Mouse (Mus musculus): ENCODE results near the gene Csrnp1.

The Csrnp1 gene

GRCm38 (mm10) chr9:119976704-119977556 lies 7.5 kb downstream of the Csrnp1 start:
- no peak for DNase-seq

DNA sequence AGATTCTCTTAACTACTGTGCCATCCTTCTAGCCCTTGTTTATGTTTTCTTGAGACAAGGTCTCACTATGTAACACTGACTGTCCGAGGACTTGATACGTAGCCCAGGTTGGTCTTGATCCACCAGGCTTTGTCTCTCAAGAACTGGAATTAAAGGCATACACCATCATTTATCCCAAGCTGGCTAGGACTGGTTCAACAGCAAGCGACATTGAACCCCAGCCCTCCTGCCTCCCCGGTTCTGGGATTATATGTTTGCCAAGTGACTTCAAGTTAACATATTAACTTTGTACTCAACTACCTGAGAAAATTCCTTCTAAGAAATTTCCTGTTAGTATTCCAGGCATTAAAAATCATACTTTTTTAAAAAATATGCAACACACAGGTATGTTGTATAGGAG lies 9.2 kb downstream of the Csrnp1 start:
- DNase-seq: no peak

DNA sequence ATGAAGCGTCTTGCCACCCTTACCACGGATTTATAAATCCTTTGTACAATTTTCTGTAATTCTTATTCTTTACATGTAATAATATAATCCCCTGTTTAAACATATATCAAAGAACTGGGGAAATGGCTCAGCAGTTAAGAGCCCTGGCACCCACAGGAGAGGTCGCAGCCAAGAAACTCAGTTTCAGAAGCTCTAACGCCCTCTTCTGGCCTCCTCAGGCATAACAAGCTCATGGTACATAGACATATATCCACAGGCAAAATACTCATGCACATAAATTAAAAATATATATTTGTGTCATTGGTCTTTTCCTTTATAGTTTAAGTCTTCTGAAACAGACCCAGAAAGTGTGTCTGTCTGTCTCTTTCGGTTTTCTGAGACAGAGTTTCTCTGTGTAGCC lies 9.8 kb downstream of the Csrnp1 start:
- no peak for DNase-seq

GRCm38 (mm10) chr9:119973869-119974520 lies 10.5 kb downstream of the Csrnp1 start:
- no peak for DNase-seq

- DNase-seq: no peak
These were observed 11.2 kb downstream of the Csrnp1 start for GRCm38 (mm10) chr9:119973281-119973680.

GRCm38 (mm10) chr9:119972582-119972981 lies 11.9 kb downstream of the Csrnp1 start:
- DNase-seq: no peak

- no peak for DNase-seq
These were observed 12.3 kb downstream of the Csrnp1 start for GRCm38 (mm10) chr9:119972166-119972565.

DNA sequence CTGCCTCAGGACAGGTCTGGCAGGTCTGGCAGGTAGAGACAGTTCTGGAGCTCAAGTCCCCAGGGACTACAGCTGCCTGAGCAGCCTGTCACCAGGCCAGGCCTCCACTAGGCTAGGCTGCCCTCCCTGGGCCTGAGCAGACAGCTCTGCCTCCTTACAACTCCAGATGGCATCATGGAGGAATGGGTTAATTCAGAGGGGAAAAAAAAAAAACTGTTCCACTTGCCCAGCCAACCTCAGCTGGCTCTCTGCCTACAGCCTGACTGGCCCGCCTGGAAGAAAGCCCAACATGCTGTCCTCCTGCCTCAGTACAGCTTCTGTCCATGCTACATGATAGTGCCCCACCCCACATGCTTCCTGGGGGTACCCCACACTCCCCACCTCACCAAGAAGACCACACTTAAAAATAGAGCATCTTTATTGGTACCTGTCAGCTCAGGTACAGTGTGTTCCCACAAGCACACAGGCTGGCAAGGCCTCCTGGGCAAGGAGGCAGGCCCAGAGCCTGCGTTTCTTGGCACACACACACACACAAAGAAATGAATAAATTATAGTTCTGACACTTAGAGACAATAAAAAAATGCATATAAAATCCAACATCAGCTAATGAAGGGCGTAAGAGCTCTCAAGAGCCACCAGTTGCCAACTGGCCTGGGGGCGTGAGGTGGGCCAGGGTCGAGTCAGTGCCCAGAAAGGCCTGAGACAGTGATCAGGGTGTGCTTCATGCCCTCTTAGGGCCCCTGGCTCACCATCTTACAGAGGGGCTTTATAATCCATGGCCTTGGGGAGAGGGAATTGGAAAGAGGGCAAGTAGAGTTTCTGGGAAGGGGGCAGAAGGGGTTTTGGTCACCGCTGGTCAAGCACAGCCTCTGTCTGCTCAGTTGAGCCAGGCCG lies 13.4 kb downstream of the Csrnp1 start:
- peak; percentile 46 for DNase-seq

DNA sequence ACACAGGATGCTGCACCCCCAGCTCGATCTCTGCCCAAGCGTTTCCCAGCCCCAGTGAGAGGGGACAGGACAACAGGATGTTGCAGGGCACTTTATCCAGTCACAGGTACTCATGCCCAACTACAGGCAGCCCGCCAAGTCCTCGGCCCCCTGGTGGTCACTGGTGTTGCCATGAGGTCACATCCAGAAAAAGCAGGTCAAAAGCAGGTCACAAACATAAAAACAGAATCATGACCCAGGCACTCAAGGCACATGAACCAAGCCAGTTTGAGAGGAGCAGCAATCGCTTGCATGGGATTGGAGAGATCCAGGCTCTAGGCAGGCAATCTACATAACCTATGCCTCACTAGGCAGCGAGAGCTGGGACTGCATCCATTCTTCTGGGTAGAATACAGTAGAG lies 14.2 kb downstream of the Csrnp1 start:
- DNase-seq: no peak

DNA sequence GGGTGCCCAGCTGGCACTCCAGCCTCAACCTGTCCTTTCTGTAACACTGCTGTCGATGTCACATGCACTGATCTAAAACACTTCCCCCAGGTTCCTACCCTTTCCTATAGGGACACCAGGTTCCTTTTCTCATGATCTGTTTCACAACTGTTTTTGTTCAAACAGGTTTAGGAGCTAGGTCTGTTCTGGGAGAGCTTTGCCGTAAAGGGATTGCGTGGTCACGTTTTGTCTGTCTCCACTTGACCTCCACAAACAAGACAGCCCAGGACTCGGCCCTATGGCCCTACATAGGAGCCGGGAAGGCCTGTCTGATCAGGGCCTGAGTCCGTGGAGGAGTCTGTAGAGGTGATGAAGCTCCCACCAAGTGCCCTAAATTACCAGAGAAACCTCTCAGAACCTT lies 14.6 kb downstream of the Csrnp1 start:
- no peak for DNase-seq

DNA sequence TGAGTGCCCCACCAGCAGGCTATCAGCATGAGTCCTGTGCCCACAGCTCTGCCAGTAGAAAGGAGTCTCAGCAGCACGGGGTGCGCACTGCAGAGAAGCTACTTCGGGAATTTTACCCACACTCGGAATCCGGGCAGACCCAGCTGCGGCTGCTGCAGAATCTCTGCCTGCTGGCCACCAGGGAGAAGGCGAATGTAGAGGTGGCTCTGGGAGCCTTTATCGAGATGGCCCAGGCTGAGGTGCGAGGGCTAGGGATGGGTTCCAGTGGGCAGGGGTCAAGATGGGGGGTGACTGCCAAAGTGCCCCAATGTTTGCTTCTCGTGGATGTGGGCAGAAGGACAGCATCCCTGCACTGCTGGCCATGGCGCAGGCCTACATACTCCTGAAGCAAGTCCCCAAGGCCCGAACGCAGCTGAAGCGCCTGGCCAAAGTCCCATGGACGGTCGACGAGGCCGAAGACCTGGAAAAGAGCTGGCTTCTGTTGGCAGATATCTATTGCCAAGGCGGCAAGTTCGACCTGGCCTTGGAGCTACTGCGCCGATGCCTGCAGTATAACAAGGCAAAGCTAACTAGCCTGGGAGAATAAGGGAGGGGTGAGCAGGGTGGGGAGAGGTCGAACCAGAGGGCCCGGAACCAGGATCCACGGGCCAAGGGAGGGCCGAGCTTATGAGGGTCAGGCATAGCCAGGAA lies 18.1 kb downstream of the Csrnp1 start:
- DNase-seq: no peak

- no peak for DNase-seq
These were observed 19.3 kb downstream of the Csrnp1 start for GRCm38 (mm10) chr9:119965186-119965585.

GRCm38 (mm10) chr9:119964206-119964605 lies 20.3 kb downstream of the Csrnp1 start:
- DNase-seq: no peak

- DNase-seq: no peak
These were observed 21.3 kb downstream of the Csrnp1 start for GRCm38 (mm10) chr9:119962987-119963667.

- no peak for DNase-seq
These were observed 22.2 kb downstream of the Csrnp1 start for GRCm38 (mm10) chr9:119962216-119962615.

DNA sequence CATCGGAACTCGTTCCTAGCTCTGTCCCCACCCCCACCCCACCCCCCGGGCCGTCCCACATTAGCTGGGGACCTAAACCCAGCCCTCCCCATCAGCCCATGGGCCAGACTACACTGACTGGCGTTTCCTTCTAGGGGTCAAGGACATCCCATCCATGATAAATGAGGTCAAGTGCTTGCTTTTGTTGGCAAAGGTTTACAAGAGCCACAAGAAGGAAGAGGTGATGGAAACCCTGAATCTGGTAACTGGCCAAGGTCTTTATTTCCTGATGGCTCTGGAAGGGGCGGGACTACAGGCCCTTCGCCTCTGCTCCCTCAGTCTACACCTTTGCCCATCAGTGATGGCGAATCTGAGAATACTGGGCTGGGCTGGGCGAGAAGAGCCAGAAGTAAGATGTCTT lies 25.6 kb downstream of the Csrnp1 start:
- DNase-seq: no peak

GRCm38 (mm10) chr9:119951388-119951787 lies 33.1 kb downstream of the Csrnp1 start:
- DNase-seq: no peak

DNA sequence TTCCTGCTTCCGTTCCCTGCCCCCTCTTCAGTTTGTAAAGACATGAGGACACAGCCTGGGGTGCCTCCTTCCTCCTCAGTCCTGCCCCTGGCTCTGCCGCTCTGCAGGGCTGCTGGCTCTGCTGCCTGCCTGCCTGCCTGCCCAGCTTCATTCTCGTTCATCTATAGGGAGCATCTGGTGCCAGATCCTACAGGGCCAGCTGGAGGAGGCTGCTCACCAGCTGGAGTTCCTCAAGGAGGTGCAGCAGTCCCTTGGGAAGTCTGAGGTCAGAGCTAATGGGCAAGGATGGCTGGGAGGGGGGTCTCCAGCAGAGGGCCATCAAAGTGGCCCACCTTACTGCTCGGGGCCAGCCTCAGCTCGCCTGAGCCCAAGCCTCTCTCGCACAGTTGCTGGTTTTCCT lies 34.0 kb downstream of the Csrnp1 start:
- no peak for DNase-seq

GRCm38 (mm10) chr9:119948804-119949203 lies 35.7 kb downstream of the Csrnp1 start:
- DNase-seq: no peak

GRCm38 (mm10) chr9:119945173-119945900 lies 39.1 kb downstream of the Csrnp1 start:
- DNase-seq: no peak

DNA sequence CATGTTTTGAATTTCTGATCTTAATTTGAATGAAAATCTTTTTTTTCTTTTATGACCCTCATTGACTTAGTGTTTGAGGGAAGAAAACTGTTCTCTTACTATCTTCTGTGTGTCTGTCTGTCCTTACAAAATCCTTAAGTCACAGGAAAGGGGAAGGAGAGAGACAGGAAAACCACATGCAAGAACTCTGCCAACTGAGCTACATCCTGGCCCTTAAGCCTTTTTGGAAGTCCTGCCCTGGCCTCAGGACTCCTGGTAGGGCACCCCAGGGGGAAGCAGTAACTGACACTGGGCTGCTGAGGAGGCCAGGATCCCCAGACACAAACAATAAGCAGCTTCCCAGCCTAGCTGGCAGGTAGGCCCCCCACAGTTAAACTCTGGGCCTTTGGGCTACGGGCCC lies 41.1 kb downstream of the Csrnp1 start:
- no peak for DNase-seq

Measured in layer of hippocampus, adult 9-11 months (tissue).